Mouse (Mus musculus) olfactory bulb, adult 2 months (tissue): ENCODE data around the gene Stx17.

ENCODE experiments used
- CTCF ChIP-seq: fragments of 200-500 bp; IDR thresholded peaks from 2 replicates; pipeline ENCODE4 v1.5.1; 2012; ENCODE audit warnings: low read depth, mild to moderate bottlenecking, low read length, moderate library complexity; ENCODE audit not compliant: insufficient read depth
- POLR2A ChIP-seq: fragments of 200-500 bp; IDR thresholded peaks from 2 replicates; pipeline ENCODE4 v1.6.1; 2012; ENCODE audit warnings: mild to moderate bottlenecking, low read depth, low read length, moderate library complexity; ENCODE audit not compliant: insufficient read depth

DNA sequence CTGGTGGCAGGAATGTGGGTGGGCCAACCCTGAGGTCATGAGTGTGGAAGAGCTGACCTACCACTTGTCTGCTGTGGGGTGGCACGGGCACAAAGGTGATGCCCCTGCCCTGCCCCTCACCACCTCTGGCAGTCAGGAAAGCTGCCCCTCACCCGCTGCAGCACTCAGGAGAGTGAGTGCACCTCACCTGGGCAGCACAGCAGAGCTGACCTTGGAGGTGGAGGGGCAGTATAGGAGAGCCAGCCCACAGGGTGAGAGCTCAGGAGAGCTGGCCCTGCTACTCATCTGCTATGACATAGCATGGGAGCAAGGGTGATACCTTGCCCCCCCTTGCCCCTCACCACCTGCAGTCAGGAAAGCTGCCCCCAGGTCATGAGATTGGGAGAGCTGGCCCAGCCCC, 22.7 kb upstream of the Stx17 start:
- TF ChIP-seq CTCF (no peak), POLR2A (no peak)
